Mouse (Mus musculus): Measurements from ENCODE around the gene Rp9.

Rp9 gene

DNA sequence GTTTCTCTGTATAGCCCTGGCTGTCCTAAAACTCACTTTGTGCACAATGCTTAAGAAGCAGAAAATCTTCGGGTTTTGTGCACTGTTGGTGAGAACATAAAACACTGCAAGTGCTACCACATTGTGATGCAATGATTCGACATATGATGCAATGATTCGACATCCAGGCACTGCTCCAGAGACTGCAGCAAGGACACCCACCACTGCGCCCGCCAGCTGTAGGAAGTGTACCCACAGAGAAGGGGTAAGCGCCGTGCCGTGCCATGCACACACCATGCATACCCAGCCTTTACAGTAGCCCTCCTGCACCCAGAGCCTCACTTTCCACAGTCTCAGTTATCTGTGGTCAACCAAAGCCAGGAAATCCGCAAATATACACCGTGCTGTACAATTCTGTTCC, 102.9 kb downstream of the Rp9 start:
- DNase-seq (ENCODE audit: inconsistent ontology term), result no peak

DNA sequence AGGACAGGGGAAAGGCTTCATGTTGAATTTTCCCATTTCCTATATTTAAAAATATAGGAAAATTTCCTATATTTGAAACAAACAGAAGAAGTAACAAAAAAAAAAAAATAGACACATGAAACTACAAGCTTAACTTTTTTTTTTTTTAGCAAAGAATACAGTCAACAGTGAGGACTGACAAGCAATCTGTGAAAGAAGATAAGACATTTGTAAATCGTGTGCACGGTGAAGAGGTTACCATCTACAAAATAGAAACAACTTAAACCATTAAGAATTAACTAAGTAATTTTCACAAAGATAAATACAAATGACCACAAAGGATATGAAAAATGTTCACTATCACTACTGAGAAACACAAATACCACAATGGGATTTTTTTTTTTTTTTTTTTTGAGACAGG, 103.3 kb downstream of the Rp9 start:
- no peak for DNase-seq (ENCODE audit: inconsistent ontology term)
